Mouse (Mus musculus) intestine, embryonic 14.5 days (tissue): ENCODE measurements around the gene Zfand6. TPM values are rescaled to one million over a fixed set of nuclear protein-coding genes. Genes with fewer than 3 reads are reported as not detected.

ENCODE experiments used
- ATAC-seq: fragments of 200-750 bp; cut with Nextera tagmentation; replicated peaks from 2 replicates; pipeline ENCODE4 v1.8.0; 2017; ENCODE audit warnings: low read depth, moderate number of reproducible peaks, moderate TSS enrichment, moderate library complexity; ENCODE audit not compliant: low FRiP score, low TSS enrichment
- DNase-seq: peaks from one replicate; pipeline ENCODE4 v3.0.0-alpha.2; 2018; ENCODE audit warnings: low spot score
- H3K27ac ChIP-seq: fragments of 300-500 bp; sonication (generic); 2 replicates; pipeline ENCODE4 v1.5.1; 2014; ENCODE audit warnings: low read depth, mild to moderate bottlenecking, control low read depth
- H3K27me3 ChIP-seq: fragments of 300-500 bp; sonication (generic); replicated peaks from 2 replicates; pipeline ENCODE4 v1.6.1; 2014; ENCODE audit warnings: low read length, control low read depth; ENCODE audit not compliant: control insufficient read depth, insufficient read depth
- H3K36me3 ChIP-seq: fragments of 300-500 bp; sonication (generic); 2 replicates; pipeline ENCODE4 v1.6.1; 2014; ENCODE audit warnings: low read length, control low read depth; ENCODE audit not compliant: control insufficient read depth, insufficient read depth
- H3K4me1 ChIP-seq: fragments of 300-500 bp; sonication (generic); replicated peaks from 2 replicates; pipeline ENCODE4 v1.6.1; 2014; ENCODE audit warnings: low read length, control low read depth, mixed read lengths; ENCODE audit not compliant: control insufficient read depth, insufficient read depth
- H3K4me2 ChIP-seq: fragments of 300-500 bp; sonication (generic); 2 replicates; pipeline ENCODE4 v1.6.1; 2014; ENCODE audit warnings: low read length
- H3K4me3 ChIP-seq: fragments of 300-500 bp; sonication (generic); 2 replicates; pipeline ENCODE4 v1.5.1; 2014; ENCODE audit warnings: low read depth, low read length, control low read depth, mixed read lengths
- H3K9ac ChIP-seq: fragments of 300-500 bp; sonication (generic); 2 replicates; pipeline ENCODE4 v1.6.1; 2014; ENCODE audit warnings: mild to moderate bottlenecking, low read length
- H3K9me3 ChIP-seq: fragments of 300-500 bp; sonication (generic); 2 replicates; pipeline ENCODE4 v1.6.1; 2016; ENCODE audit warnings: low read length, control low read depth; ENCODE audit not compliant: control insufficient read depth
- WGBS: fragments of 180-500 bp; shearing (Covaris S2); extraction: QIAGEN DNeasy Blood & Tissue Kit; methylation state at CpG from one replicate; pipeline ENCODE4 v1.1.7; 2014; 5-methylcytosine and 5-hydroxymethylcytosine counted together
- polyA plus RNA-seq: library from polyadenylated mRNA; unstranded; fragments of >200 nt; fragmentation: Nextera tagmentation; extraction: Ambion mirVana; gene quantifications from 2 replicates; pipeline ENCODE4 v1.2.1, GENCODE M21; 2014

The Zfand6 gene
- polyA plus RNA-seq, 1 experiment from 2014 or later, result 159 TPM

DNA sequence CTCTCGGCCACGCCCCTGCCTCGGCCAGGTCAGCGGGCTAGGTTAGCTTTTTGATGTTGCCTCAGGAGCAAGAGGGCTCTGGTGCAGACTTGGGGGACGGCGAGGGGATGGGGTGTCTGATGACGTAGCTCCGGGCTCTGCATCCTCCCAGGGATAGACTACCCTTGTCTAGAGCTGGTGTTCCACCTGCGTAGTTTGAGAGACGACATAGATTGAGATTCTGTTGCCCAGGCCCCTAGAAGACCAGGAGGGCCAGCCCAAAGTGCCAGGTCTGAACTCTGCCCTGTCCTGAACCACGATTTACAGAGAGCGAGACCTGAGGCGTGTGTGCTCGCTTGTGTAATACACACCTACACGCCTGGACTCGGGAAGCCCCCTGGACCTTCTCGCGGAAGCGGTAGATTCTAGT lies 346 bp upstream of the Zfand6 start:
- no peaks in the 10 kb centered on the region for H3K9me3 ChIP-seq
- DNase-seq, result no peak
- H3K27me3 ChIP-seq, result no peaks in the 10 kb centered on the region
- H3K4me2 ChIP-seq, result peak overlapping the region; percentile 62
- peak overlapping the region; percentile 77 for H3K4me3 ChIP-seq
- H3K4me1 ChIP-seq, result 0 out of 2 replicates have a peak, but pooled peaks cover 4% of the 10 kb centered on the region
- H3K9ac ChIP-seq, result peak overlapping the region; percentile 22
- under 1% methylated on average over 19 of the region's 19 CpGs for WGBS
- H3K27ac ChIP-seq, result no peak overlapping the region
- ATAC-seq, result no peak; the same call in none of the 2 replicates
- no peaks in the 10 kb centered on the region for H3K36me3 ChIP-seq

- H3K9ac ChIP-seq, result no peak overlapping the region
- no peaks in the 10 kb centered on the region for H3K9me3 ChIP-seq
- H3K36me3 ChIP-seq, result no peaks in the 10 kb centered on the region
- peak overlapping the region; percentile 71; the same call in 1 of the 2 replicates for H3K4me2 ChIP-seq
- no peak overlapping the region for H3K4me3 ChIP-seq
- H3K4me1 ChIP-seq, result 0 out of 2 replicates have a peak, but pooled peaks cover 4% of the 10 kb centered on the region
- 58% methylated on average over 12 of the region's 12 CpGs for WGBS
- no peaks in the 10 kb centered on the region for H3K27me3 ChIP-seq
- DNase-seq (no peak), ATAC-seq (no peak)
- H3K27ac ChIP-seq, result no peak overlapping the region
These were observed 1.8 kb downstream of the Zfand6 start for GRCm38 (mm10) chr7:84687653-84688580.

- Histone ChIP-seq H3K36me3 (no peaks in the 10 kb centered on the region), H3K27ac (no peak overlapping the region), H3K27me3 (no peaks in the 10 kb centered on the region), H3K9ac (no peak overlapping the region), H3K4me2 (no peak overlapping the region), H3K4me3 (no peak overlapping the region), H3K4me1 (0 out of 2 replicates have a peak, but pooled peaks cover 4% of the 10 kb centered on the region), H3K9me3 (no peaks in the 10 kb centered on the region)
- WGBS, result 77% methylated on average over 2 of the region's 2 CpGs
- ATAC-seq (no peak), DNase-seq (no peak)
These were observed 3.4 kb downstream of the Zfand6 start for GRCm38 (mm10) chr7:84686380-84686779.

DNA sequence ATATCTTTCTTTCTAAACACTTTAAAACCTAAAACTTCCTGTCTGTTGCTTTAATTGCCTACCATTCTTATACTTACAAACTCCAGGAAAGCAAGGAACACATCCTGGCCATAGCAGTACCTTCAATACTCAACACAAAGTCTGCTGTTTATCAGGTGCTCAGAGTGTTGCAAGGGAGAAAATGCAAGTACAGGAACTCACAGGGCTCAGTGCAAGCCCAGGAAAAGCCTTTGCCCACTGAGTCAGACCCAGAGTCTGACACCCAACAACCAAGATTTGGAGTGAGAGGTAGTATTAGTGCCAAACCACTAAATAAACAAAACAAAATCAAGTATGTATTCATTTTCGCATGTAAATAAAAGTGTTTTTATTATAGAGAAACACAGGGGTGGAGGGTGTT lies 5.1 kb downstream of the Zfand6 start:
- 96% methylated on average over 1 of the region's 1 CpGs for WGBS
- ATAC-seq (no peak), DNase-seq (no peak)
- Histone ChIP-seq H3K27me3 (no peaks in the 10 kb centered on the region), H3K4me1 (no peaks in the 10 kb centered on the region), H3K4me3 (no peak overlapping the region), H3K4me2 (no peak overlapping the region), H3K27ac (no peak overlapping the region), H3K36me3 (no peaks in the 10 kb centered on the region), H3K9me3 (no peaks in the 10 kb centered on the region), H3K9ac (no peak overlapping the region)

DNA sequence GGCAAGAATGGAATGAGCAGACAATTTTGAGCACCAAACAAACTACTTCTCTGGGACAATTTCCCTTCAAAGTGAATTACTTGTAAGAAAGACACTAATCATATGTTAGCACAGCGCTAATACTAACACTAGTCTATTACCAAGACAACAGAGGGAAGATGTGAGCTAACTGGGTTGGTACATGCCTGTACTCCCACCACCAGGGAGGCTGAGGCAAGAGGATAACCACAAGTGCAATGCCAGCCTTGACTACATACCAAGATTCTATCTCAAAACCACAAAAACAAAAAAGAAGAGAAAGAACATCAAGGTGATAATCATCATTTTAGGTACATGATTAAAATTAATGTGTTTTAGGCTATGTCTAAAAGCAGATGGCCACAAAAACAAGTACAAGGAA lies 8.2 kb downstream of the Zfand6 start:
- ATAC-seq, result no peak
- no peak overlapping the region for H3K4me2 ChIP-seq
- H3K4me1 ChIP-seq, result peaks cover 6% of the 10 kb centered on the region; the same call in 1 of the 2 replicates
- DNase-seq, result no peak
- H3K4me3 ChIP-seq, result no peak overlapping the region
- no peaks in the 10 kb centered on the region for H3K27me3 ChIP-seq
- H3K36me3 ChIP-seq, result no peaks in the 10 kb centered on the region
- 93% methylated on average over 1 of the region's 1 CpGs for WGBS
- H3K27ac ChIP-seq, result no peak overlapping the region
- H3K9me3 ChIP-seq, result no peaks in the 10 kb centered on the region
- no peak overlapping the region for H3K9ac ChIP-seq

GRCm38 (mm10) chr7:84680931-84681330 lies 8.8 kb downstream of the Zfand6 start:
- Histone ChIP-seq H3K4me2 (no peak overlapping the region), H3K27me3 (no peaks in the 10 kb centered on the region), H3K9ac (no peak overlapping the region), H3K4me1 (peaks cover 6% of the 10 kb centered on the region; the same call in 1 of the 2 replicates), H3K9me3 (no peaks in the 10 kb centered on the region), H3K36me3 (no peaks in the 10 kb centered on the region), H3K4me3 (no peak overlapping the region), H3K27ac (no peak overlapping the region)
- DNase-seq (no peak), ATAC-seq (no peak)

- peak overlapping the region; percentile 46 for H3K4me2 ChIP-seq
- H3K27me3 ChIP-seq, result no peaks in the 10 kb centered on the region
- WGBS, result 37% methylated on average over 2 of the region's 2 CpGs
- peak overlapping the region; percentile 67 for H3K4me3 ChIP-seq
- 0 out of 2 replicates have a peak overlapping the region, but pooled peaks have one; percentile 43 for H3K27ac ChIP-seq
- no peaks in the 10 kb centered on the region for H3K9me3 ChIP-seq
- H3K36me3 ChIP-seq, result no peaks in the 10 kb centered on the region
- H3K9ac ChIP-seq, result 0 out of 2 replicates have a peak overlapping the region, but pooled peaks have one; percentile 34
- H3K4me1 ChIP-seq, result peaks cover 6% of the 10 kb centered on the region; the same call in 1 of the 2 replicates
- ATAC-seq, result no peak
- DNase-seq, result no peak
These were observed 9.7 kb downstream of the Zfand6 start for GRCm38 (mm10) chr7:84680092-84680491.

GRCm38 (mm10) chr7:84679264-84679663 lies 10.5 kb downstream of the Zfand6 start:
- Histone ChIP-seq H3K9ac (peak overlapping the region; percentile 51), H3K27ac (no peak overlapping the region), H3K4me3 (peak overlapping the region; percentile 67), H3K36me3 (no peaks in the 10 kb centered on the region), H3K9me3 (no peaks in the 10 kb centered on the region), H3K4me1 (peaks cover 6% of the 10 kb centered on the region; the same call in 1 of the 2 replicates), H3K27me3 (no peaks in the 10 kb centered on the region), H3K4me2 (peak overlapping the region; percentile 46)
- WGBS, result 2% methylated on average over 4 of the region's 4 CpGs
- ATAC-seq (peak; percentile 93), DNase-seq (peak; percentile 68)
